Mouse (Mus musculus) adrenal gland, postnatal 25 days (tissue): ENCODE measurements around the gene Vpreb2. TPM values are rescaled to one million over a fixed set of nuclear protein-coding genes. Genes with fewer than 3 reads are reported as not detected.
"Not testable (repeated sequence)": the region's sequence is repeated elsewhere in the genome, so short reads cannot be mapped to it uniquely, and the experiment has no call there.

Experiments used
- DNase-seq: peaks from one replicate; pipeline ENCODE4 v3.0.0; 2021; ENCODE audit warnings: mixed read lengths
- long read RNA-seq: library from polyadenylated mRNA; stranded (forward); transcript quantifications from one replicate; pipeline ENCODE4 v2.0.0, GENCODE M21; 2021
- total RNA-seq: library from RNA; stranded (reverse); gene quantifications from 2 replicates; pipeline ENCODE4 v1.2.3, GENCODE M21; 2021

Vpreb2 gene
- total RNA-seq: not detected in 2 replicates
- long read RNA-seq: 0 reads

GRCm38 (mm10) chr16:17980128-17980527 is at the start of gene Vpreb2:
Gene Vpreb2 (plus strand): TSS chr16:17980428.
- DNase-seq: no peak

- no peak for DNase-seq
These were observed 48.2 kb upstream of the Vpreb2 start for GRCm38 (mm10) chr16:17931906-17932460.

GRCm38 (mm10) chr16:17933594-17934444 is 46.4 kb upstream of the Vpreb2 start:
- DNase-seq: no peak

GRCm38 (mm10) chr16:17934445-17934910 is 45.8 kb upstream of the Vpreb2 start:
- DNase-seq: peak; percentile 27

GRCm38 (mm10) chr16:17936776-17937175 is 43.5 kb upstream of the Vpreb2 start:
- peak; percentile 26 for DNase-seq

GRCm38 (mm10) chr16:17938187-17938586 is 42.0 kb upstream of the Vpreb2 start:
- DNase-seq: no peak

GRCm38 (mm10) chr16:17938821-17939220 is 41.4 kb upstream of the Vpreb2 start:
- peak; percentile 73 for DNase-seq

GRCm38 (mm10) chr16:17939255-17939751 is 40.9 kb upstream of the Vpreb2 start:
- no peak for DNase-seq

- no peak for DNase-seq
These were observed 36.8 kb upstream of the Vpreb2 start for GRCm38 (mm10) chr16:17943466-17943865.

- no peak for DNase-seq
These were observed 35.0 kb upstream of the Vpreb2 start for GRCm38 (mm10) chr16:17945081-17945831.

- no peak for DNase-seq
These were observed 30.8 kb upstream of the Vpreb2 start for GRCm38 (mm10) chr16:17949421-17949877.

- DNase-seq: no peak
These were observed 30.2 kb upstream of the Vpreb2 start for GRCm38 (mm10) chr16:17950068-17950467.

- no peak for DNase-seq
These were observed 28.6 kb upstream of the Vpreb2 start for GRCm38 (mm10) chr16:17951618-17952017.

GRCm38 (mm10) chr16:17956052-17956638 is 24.1 kb upstream of the Vpreb2 start:
- not testable (repeated sequence) for DNase-seq

- no peak for DNase-seq
These were observed 18.1 kb upstream of the Vpreb2 start for GRCm38 (mm10) chr16:17962091-17962490.

GRCm38 (mm10) chr16:17971853-17972252 is 8.4 kb upstream of the Vpreb2 start:
- no peak for DNase-seq

- not testable (repeated sequence) for DNase-seq
These were observed 2.4 kb upstream of the Vpreb2 start for GRCm38 (mm10) chr16:17977840-17978239.

GRCm38 (mm10) chr16:17983201-17983600 is 3.0 kb downstream of the Vpreb2 start:
- DNase-seq: no peak

GRCm38 (mm10) chr16:17984231-17984630 is 4.0 kb downstream of the Vpreb2 start:
- DNase-seq: no peak

- no peak for DNase-seq
These were observed 4.8 kb downstream of the Vpreb2 start for GRCm38 (mm10) chr16:17985078-17985477.

GRCm38 (mm10) chr16:17986456-17987132 is 6.4 kb downstream of the Vpreb2 start:
- DNase-seq: peak; percentile 38
